Mouse (Mus musculus) regulatory T cell (primary cell): ENCODE measurements around the gene Mrpl21.

Experiments
- in situ Hi-C: fragments of 300-600 bp; cut with MboI, MseI; formaldehyde crosslinking; loops from one replicate; pipeline ENCODE4 v1.15.1; 2025; ENCODE audit warnings: high pct_unique_total_duplicates

The Mrpl21 gene

DNA sequence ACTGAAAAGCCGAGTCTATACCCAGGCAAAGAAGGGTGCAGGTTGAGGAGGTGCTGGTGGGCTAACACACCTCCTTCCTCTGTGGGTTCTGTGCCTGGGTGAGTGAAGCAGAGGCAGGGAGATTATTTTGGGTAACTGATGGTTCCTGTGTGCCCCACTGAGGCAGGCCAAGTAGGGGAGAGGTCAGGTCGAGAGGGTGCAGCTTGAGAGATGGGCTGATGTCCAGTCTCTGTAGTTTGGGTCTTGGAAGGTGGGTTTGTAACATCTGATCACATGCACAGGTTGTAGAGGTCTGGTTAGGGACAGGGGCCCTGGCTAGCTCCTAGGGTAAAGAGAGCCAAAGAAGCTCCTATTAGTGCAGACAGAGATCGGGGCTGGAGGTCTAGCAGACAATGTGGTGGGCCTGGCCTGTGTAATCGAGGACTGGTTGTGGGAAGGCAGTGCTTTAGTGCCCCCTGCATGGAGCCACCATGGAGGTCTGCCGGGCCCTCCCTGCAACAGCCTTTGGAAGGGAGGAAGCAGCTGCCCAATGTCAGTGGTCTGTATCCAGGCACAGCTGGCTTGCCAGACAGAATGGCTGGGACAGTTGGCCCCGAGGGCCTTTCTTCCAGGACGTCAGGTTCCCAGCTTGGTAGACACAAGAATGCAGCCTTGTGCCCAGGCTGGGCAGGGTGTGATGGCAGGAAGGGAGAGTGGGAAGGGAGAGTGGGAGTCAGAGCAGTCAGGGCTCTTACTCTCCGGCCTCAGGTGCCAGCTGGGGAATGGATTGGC lies 54.0 kb downstream of the Mrpl21 start:
- in situ Hi-C loops: no loop called here

DNA sequence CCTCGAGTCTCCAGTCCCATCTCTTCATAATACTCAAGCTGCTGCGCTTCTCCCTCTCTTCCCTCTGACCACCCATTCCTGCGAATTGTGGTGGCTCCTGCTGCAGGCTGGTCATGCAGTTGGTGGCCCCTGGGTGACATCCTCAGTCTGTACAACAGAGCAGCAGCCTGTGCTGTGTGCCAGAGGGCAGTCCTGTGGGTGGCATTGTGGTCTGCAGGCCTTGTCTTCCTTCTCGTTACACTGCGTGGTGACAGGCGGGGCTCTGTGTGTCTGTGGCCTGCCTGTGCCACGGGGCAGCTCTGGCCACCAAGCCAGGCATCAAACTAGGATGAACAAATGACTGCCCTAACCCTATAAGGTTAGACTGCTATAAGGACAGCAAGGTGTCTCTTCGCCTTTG lies 56.5 kb downstream of the Mrpl21 start:
- in situ Hi-C loops: no loop called here

DNA sequence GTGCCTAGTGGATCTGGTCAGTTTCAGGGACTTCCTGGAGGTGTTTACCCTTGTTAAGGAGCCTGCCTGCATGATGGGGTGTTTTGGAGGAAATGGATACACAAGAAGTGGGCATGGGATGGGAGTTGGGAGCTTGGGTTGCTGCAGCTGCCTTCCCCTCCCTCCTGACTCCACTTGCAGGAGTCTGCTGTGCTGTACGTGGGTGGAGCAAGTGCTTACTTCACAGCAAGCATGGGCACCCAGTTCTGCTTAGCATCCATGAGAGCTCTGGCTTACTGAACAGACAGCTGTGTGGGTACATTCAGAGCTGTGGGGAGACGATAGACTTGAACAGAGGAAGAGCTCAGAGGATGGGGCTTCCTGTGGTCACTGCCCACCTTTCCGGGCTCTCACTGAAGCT lies 58.3 kb downstream of the Mrpl21 start:
- in situ Hi-C loops: no loop called here
